Mouse (Mus musculus): ENCODE measurements around the gene Ttc28.
A peak's percentile ranks its signal among the peaks of the same experiment; 100 is the strongest.

Gene Ttc28

DNA sequence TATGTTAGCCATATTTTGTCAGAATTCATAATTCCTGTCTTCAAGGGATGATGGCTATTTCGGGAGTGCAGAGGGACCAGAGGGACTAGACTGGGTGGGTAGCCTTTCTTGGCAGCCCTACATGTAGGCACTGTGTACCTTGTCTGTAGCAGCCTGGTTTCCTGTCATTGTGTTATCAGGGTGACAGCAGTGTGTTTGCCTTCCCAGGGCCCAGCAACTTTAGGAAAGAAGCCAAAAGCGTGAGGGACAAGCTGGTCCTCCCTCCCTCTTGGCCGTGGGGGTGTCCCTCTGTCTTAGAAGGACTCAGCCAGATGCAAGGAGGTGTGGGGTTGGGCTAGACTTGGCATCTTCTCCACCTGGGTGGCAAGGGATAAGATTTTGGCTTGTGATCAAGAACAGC is 387.5 kb downstream of the Ttc28 start:
- DNase-seq (ENCODE audit: low read depth, low spot score): no peak

- DNase-seq (ENCODE audit: low read depth, low spot score): no peak
These were observed 389.2 kb downstream of the Ttc28 start for GRCm38 (mm10) chr5:111268852-111269251.

- DNase-seq (ENCODE audit: low read depth, low spot score): peak; percentile 61
These were observed 390.1 kb downstream of the Ttc28 start for GRCm38 (mm10) chr5:111269613-111270205.

- no peak for DNase-seq (ENCODE audit: low read depth, low spot score)
These were observed 390.8 kb downstream of the Ttc28 start for GRCm38 (mm10) chr5:111270246-111271002.

- no peak for DNase-seq (ENCODE audit: low read depth, low spot score)
These were observed 394.0 kb downstream of the Ttc28 start for GRCm38 (mm10) chr5:111273589-111273988.

DNA sequence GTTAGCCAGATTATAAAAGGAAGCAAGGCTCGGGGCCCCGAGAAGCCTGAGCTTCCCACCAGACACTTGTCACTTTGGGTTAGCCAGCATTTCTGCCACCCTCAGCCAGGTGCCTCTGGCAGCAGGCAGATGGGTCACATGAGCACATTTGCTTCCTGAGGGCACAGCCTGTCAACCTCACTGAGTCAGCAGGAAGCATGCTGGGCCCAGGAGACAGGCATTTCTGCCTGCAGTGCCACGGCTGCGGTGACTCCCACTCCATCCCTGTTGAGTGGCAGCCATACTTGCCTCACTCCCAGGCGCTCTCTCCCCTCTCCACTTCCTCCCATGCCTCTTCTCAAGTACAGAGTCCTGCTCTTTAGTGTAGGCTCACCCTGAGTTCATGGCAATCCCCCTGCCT is 395.3 kb downstream of the Ttc28 start:
- DNase-seq (ENCODE audit: low read depth, low spot score): no peak

DNA sequence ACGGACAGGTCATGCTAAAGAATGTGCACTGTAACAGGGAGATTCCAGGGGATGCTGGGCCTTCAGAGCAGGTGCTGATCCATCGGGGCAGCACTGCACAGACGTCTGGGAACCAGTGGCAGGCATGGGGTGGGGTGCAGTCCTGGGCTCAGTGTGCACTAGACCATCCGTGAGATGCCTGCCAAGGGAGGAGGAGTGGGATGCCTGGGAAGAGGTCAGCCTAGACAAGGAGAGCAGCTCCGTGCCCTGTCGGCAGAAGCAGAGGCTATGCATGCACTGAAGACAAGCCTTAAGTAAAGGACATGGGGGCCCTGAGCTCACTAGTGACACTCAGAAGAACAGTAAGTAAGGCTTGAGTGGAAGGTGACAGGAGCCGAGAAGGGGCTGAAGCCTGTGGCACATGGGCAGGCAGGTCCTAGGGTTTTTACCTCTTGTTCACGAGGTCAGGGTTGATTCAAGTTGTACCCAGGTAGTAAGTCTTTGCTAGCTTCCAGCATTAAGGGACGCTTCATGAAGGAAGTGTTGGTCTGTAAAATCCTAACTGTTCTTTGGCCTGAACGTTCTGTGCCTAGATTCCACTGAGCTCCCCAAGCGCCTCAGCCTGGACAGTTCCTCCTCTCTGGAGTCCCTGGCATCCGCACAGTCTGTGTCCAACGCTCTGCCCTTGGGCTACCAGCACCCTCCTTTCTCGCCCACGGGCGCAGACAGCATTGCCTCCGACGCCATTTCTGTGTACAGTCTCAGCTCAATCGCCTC is 405.0 kb downstream of the Ttc28 start:
- no peak for DNase-seq (ENCODE audit: low read depth, low spot score)

DNA sequence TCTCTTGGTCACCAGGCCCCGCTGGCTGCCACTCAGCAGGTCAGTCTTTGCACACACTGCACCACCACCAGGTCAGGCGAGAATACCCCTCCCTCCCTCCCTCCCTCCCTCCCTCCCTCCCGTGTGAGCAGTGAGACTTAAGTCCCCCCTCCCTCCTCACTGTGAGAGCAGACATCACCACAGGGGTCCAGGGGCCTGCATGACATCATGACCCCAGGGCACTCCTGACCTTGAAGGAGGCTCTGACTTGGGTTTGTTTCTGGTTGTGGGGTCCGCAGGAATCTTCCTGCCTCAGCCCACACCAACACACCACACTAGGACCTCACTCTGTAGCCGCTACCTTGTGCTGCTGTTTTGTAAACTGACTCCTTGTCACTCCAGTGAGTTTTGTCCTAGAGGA is 408.0 kb downstream of the Ttc28 start:
- peak; percentile 54 for DNase-seq (ENCODE audit: low read depth, low spot score)

GRCm38 (mm10) chr5:111288486-111288885 is 408.9 kb downstream of the Ttc28 start:
- no peak for DNase-seq (ENCODE audit: low read depth, low spot score)

DNA sequence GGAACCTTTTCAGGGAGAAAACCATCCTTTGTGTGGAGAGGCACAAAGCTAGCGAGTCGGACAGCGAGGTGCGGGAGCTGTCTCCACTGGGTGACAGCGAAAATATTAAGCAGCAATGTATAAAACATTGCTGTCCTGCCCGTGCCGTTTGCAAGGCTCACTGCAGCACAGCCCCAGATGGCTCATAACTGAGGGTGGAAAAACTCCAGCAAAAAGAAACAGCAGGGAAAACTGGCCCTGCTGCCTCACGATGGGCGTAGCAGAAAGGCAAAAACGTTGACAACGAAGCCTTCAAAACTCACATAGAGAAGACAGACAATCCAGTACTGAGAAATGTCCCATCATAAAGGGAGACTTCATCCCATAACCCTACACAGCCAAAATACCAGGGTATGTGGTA is 410.5 kb downstream of the Ttc28 start:
- DNase-seq (ENCODE audit: low read depth, low spot score): no peak

DNA sequence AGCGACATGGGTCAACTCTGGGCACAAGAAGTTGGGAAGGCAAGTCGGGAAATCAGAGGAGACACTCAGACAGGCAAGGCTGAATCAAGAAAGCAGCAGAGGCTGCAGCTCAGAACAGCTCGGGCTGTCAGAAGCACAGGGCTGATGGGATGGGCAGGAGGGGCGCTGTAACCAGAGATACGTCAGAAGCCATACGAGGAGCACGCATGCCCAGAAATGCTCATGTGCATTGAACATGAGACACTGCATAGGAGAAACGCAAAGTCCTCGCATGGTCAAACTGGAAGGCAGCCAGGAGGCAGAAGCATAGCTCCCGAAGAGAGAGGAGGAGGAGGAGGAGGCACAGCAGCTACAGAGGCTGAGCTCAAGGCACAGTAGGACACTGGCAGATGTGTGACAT is 412.0 kb downstream of the Ttc28 start:
- no peak for DNase-seq (ENCODE audit: low read depth, low spot score)

DNA sequence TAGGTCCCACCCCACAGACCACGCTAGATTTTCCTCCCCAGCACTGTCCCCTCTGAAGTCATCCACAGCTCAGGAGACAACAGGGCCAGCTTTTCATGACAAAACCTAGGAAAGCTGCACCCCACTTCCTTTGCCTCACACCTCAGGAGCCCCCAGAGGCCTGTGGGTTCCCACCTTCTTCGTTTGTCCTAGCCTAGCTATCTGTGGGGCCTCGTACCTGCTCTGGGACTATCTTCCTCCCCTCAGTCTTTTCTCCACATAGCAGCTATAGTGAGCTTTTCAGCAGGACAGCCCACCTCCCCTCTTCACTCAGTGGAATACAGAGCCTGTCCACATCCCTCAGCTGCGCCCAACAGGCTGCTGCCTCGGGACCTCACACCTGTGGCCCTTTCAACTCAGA is 418.2 kb downstream of the Ttc28 start:
- no peak for DNase-seq (ENCODE audit: low read depth, low spot score)

- DNase-seq (ENCODE audit: low read depth, low spot score): no peak
These were observed 419.1 kb downstream of the Ttc28 start for GRCm38 (mm10) chr5:111298706-111299105.

DNA sequence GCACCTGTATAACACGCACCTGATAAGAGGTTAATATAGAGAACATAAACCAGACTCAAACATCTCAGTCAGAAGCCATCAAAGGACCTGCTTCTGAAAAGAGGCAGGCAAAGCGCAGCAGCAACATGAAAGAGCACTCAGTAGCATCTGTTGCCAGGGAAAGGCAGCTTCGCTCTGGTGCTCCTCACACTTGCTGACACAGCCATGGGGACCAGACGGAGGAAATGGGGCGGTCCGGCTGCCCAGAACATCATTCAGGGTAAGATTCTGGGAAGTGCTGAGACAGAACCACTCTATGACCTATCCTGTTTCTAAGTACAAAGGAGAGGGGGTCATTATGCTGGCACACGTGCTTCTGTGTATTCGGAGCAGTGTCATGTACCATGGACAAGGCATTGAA is 421.2 kb downstream of the Ttc28 start:
- no peak for DNase-seq (ENCODE audit: low read depth, low spot score)

GRCm38 (mm10) chr5:111301736-111302135 is 422.1 kb downstream of the Ttc28 start:
- no peak for DNase-seq (ENCODE audit: low read depth, low spot score)

GRCm38 (mm10) chr5:111304730-111305129 is 425.1 kb downstream of the Ttc28 start:
- DNase-seq (ENCODE audit: low read depth, low spot score): no peak

GRCm38 (mm10) chr5:111310185-111310584 is 430.6 kb downstream of the Ttc28 start:
- no peak for DNase-seq (ENCODE audit: low read depth, low spot score)

DNA sequence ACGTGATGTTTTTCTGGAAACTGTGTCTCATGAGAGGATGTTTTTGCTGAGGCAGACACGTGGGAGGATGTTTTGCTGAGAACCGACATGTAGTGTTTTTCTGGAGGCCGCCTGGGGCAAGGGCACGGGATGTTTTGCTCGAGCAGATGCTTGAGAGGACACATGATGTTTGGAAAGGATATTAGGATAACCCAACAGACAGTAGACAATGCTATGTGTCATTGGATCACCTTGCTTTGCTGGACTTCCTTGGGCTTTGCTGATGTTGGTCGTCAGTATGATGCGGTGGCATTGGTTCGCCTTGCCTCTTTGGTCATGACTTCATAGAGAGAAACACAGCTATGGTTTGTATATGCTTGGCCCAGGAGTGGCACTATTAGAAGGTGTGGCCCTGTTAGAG is 434.2 kb downstream of the Ttc28 start:
- DNase-seq (ENCODE audit: low read depth, low spot score): no peak

- no peak for DNase-seq (ENCODE audit: low read depth, low spot score)
These were observed 435.5 kb downstream of the Ttc28 start for GRCm38 (mm10) chr5:111315061-111315460.

DNA sequence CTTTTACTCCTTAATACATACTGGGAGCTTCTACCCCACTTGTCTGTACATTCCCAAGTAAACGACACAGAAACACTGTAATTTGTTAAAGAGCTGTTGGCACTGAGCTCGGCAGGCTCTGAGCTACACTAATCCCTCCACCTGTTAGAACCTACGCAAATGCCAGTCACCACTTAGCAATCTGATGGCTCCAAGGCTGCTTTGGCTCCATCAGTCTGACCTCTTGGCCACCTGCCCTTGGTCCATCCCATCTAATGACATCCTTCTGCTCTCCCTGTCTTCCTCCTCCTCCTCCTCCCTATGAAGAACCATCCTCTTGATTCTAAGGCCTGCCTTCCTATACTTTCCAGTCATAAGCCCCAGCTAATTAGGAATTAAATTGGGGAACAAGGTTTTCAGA is 437.9 kb downstream of the Ttc28 start:
- no peak for DNase-seq (ENCODE audit: low read depth, low spot score)

DNA sequence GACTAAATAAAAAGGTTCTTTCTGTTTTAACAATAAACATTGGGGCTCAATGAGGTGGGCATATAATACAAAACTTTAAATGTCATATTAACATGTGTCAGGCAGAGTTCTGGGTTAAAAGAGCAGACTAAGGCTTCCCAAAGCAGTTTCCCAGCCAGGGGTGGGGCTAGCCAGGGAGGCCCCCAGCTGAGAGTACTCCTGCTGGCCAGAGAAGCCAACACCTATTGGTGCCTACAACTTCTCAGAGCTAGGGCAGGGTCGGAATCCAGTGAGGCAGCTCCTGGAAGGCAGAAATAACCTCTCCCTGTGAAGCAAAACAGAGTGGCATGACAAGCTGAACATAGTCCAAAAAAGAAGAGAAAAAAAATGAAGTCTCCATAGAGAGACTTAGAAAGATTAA is 439.3 kb downstream of the Ttc28 start:
- DNase-seq (ENCODE audit: low read depth, low spot score): no peak

DNA sequence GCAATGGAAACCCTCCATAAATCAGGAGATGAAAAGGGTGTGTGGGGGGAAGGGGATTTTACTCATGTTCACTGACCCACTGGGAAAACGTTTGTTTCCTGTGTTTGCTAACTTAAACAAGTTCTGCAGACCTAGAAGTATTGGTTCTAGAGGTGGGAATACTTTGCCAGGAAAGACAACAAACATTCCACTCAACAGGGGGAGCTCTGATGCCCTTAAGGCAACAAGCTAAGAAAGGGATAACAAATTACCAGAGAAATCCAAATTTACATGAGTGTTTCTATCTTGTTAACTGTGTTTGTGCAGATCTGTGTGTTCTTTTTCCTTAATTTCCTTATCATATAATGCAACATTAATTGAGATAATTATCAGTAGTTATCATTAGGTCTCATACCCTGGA is 446.2 kb downstream of the Ttc28 start:
- DNase-seq (ENCODE audit: low read depth, low spot score): peak; percentile 48

- no peak for DNase-seq (ENCODE audit: low read depth, low spot score)
These were observed 447.8 kb downstream of the Ttc28 start for GRCm38 (mm10) chr5:111327420-111327819.
